Mouse (Mus musculus) embryonic fibroblast, embryonic 13.5 days (primary cell): ENCODE results near the gene Ndfip2.

ENCODE experiments used
- CTCF ChIP-seq: IDR thresholded peaks from 2 replicates; pipeline ENCODE4 v1.5.1; 2011; ENCODE audit warnings: mild to moderate bottlenecking, control low read depth, low read length, moderate library complexity, borderline replicate concordance; ENCODE audit not compliant: insufficient read depth
- POLR2A ChIP-seq: IDR thresholded peaks from 2 replicates; pipeline ENCODE4 v1.6.1; 2011; ENCODE audit warnings: low read depth, mild to moderate bottlenecking, control low read depth, low read length, moderate library complexity

GRCm38 (mm10) chr14:105287557-105287956 is 29.2 kb downstream of the Ndfip2 start:
- TF ChIP-seq CTCF (no peak), POLR2A (no peak)
